Mouse (Mus musculus) liver, embryonic 14.5 days (tissue): ENCODE results near the gene Ttc21a. TPM values are rescaled to one million over a fixed set of nuclear protein-coding genes. Genes with fewer than 3 reads are reported as not detected.
"Not testable (repeated sequence)": the region's sequence is repeated elsewhere in the genome, so short reads cannot be mapped to it uniquely, and the experiment has no call there.

Experiments used
- ATAC-seq: fragments of 200-750 bp; cut with Nextera tagmentation; 2 replicates; pipeline ENCODE4 v1.8.0; 2017; ENCODE audit warnings: moderate number of reproducible peaks, mild to moderate bottlenecking, moderate library complexity; ENCODE audit not compliant: insufficient read depth
- DNase-seq, 3 experiments: peaks; one replicate each; pipeline ENCODE4 v3.0.0-alpha.2; 2012 to 2013; ENCODE audit warnings: low read depth in 3 of 3, low spot score in 3 of 3
- H3K27ac ChIP-seq: fragments of 300-500 bp; sonication (generic); 2 replicates; pipeline ENCODE4 v1.5.1; 2014; ENCODE audit warnings: moderate library complexity, mild to moderate bottlenecking, control low read depth, inconsistent platforms
- H3K27me3 ChIP-seq: fragments of 300-500 bp; sonication (generic); 2 replicates; pipeline ENCODE4 v1.6.1; 2014; ENCODE audit warnings: mild to moderate bottlenecking, low read length, moderate library complexity; ENCODE audit not compliant: control insufficient read depth, insufficient read depth
- H3K36me3 ChIP-seq: fragments of 300-500 bp; sonication (generic); replicated peaks from 2 replicates; pipeline ENCODE4 v1.6.1; 2014; ENCODE audit warnings: low read depth; ENCODE audit not compliant: control insufficient read depth, insufficient read depth
- H3K4me1 ChIP-seq, 2 experiments: fragments of 200-500 bp in 1 of 2; fragments of 300-500 bp in 1 of 2; sonication (generic) in 1 of 2; replicated peaks; 2 replicates each; pipeline ENCODE4 v1.6.1; 2012 to 2014; ENCODE audit warnings: antibody characterized with exemption in 1 of 2, inconsistent platforms in 1 of 2, low read length in 1 of 2; ENCODE audit not compliant: control insufficient read depth in 2 of 2, insufficient read depth in 2 of 2
- H3K4me2 ChIP-seq: fragments of 300-500 bp; sonication (generic); 2 replicates; pipeline ENCODE4 v1.6.1; 2014; ENCODE audit warnings: low read depth, mild to moderate bottlenecking, control low read depth, moderate library complexity
- H3K4me3 ChIP-seq, 2 experiments: fragments of 200-500 bp in 1 of 2; fragments of 300-500 bp in 1 of 2; sonication (generic) in 1 of 2; 2 replicates each; pipeline ENCODE4 v1.5.1; 2012 to 2014; ENCODE audit warnings: low read depth in 2 of 2, low read length in 2 of 2, mild to moderate bottlenecking in 2 of 2, control low read depth in 1 of 2, inconsistent platforms in 1 of 2, moderate library complexity in 1 of 2; ENCODE audit not compliant: insufficient read depth in 1 of 2
- H3K9ac ChIP-seq: fragments of 300-500 bp; sonication (generic); replicated peaks from 2 replicates; pipeline ENCODE4 v1.6.1; 2014; ENCODE audit warnings: mild to moderate bottlenecking, control low read depth, moderate library complexity
- H3K9me3 ChIP-seq: fragments of 300-500 bp; sonication (generic); 2 replicates; pipeline ENCODE4 v1.6.1; 2016; ENCODE audit warnings: low read length, mixed read lengths; ENCODE audit not compliant: control insufficient read depth
- CTCF ChIP-seq: IDR thresholded peaks from 2 replicates; pipeline ENCODE4 v1.5.1; 2016; ENCODE audit warnings: antibody characterized with exemption, low read depth, control low read depth
- EP300 ChIP-seq: IDR thresholded peaks from 2 replicates; pipeline ENCODE4 v1.6.1; 2016; ENCODE audit warnings: antibody characterized with exemption, low read depth
- WGBS: fragments of 180-500 bp; shearing (Covaris S2); extraction: QIAGEN DNeasy Blood & Tissue Kit; methylation state at CpG from one replicate; pipeline ENCODE4 v1.1.7; 2014; ENCODE audit not compliant: insufficient replicate concordance; 5-methylcytosine and 5-hydroxymethylcytosine counted together
- polyA plus RNA-seq, 2 experiments: library from polyadenylated mRNA; depleted of rRNA in 1 of 2; stranded (reverse) in 1 of 2; unstranded in 1 of 2; fragments of >200 nt; fragmentation: Nextera tagmentation in 1 of 2; extraction: Ambion mirVana in 1 of 2; gene quantifications; 2 replicates each; pipeline versions ENCODE4 v1.2.1 to v1.2.3; 2012 to 2014

The Ttc21a gene
- polyA plus RNA-seq, 2 experiments: 0.11 to 0.22 TPM

DNA sequence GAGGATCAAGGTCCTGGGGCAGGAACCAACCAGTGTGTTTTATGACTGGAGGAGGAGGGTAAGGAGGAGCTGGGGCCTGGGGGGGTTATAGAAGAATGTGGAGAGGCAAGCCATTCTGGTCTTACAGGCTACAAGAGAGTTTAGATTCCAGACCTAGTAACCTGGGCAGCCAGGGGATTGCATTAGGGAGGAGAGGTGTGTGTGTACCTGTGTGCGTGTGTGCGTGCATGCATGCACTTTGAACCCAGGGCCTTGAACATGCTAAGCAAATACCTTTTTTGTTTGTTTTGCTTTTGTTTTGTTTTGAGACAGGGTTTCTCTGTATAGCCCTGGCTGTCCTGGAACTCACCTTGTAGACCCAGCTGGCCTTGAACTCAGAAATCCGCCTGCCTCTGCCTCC lies 72.5 kb downstream of the Ttc21a start:
- Histone ChIP-seq H3K4me1 (peaks cover 0 to 6% of the 10 kb centered on the region in 2 experiments; a peak in 1 of 4 replicates), H3K4me3 (no peak overlapping the region), H3K27ac (no peak overlapping the region), H3K27me3 (no peaks in the 10 kb centered on the region), H3K4me2 (no peak overlapping the region), H3K9me3 (no peaks in the 10 kb centered on the region), H3K36me3 (no peaks in the 10 kb centered on the region), H3K9ac (no peak overlapping the region)
- 77% methylated on average over 3 of the region's 3 CpGs for WGBS
- DNase-seq: no peak
- ATAC-seq: no peak
- TF ChIP-seq CTCF (no peak), EP300 (no peak)

DNA sequence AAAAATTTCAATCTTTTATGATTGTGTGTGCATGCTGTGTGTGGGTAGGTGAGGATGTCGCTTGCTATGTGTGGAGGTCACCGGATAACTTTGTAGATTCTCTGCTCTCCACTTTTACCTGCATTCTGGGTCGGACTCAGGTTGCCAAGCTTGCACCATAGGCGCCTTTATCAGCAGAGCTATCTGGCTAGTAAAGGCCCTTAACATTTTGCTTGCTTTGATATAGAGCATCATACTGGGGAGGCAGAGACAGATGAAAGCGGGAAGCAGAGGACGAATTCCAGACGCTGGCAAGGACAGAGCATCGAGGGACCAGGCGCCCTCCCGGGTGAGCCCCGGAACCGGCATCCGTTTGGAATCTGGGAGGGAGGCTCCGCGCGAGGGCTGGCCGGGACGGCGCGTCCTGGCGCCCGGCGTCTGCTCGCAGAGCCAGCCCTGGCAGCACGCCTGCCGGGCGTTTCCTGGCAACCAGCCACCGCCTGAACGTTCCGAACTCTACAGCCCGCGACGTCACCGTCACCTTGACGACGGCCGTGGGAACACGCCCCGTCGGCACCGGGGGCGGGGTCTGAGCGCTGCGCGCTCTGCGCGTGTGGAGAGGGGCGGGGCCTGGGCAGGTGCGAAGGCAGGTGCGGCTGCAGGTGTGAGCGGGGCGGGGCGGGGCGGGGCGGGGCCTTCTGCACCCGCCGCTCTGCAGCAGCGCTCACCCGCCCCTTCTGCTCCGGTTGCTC lies 73.5 kb downstream of the Ttc21a start:
- H3K4me3 ChIP-seq: peak overlapping the region; percentile 27 to 34; a peak in 3 of 4 replicates
- H3K27ac ChIP-seq: no peak overlapping the region
- H3K27me3 ChIP-seq: no peaks in the 10 kb centered on the region
- no peaks in the 10 kb centered on the region for H3K36me3 ChIP-seq
- no peak overlapping the region; the same call in 1 of the 2 replicates for H3K9ac ChIP-seq
- peak; percentile 68 to 80 (median 71) for DNase-seq
- TF ChIP-seq EP300 (no peak), CTCF (no peak)
- peaks cover 0 to 6% of the 10 kb centered on the region in 2 experiments; a peak in 1 of 4 replicates for H3K4me1 ChIP-seq
- WGBS: 3% methylated on average over 58 of the region's 60 CpGs
- no peaks in the 10 kb centered on the region for H3K9me3 ChIP-seq
- peak overlapping the region; percentile 64 for H3K4me2 ChIP-seq
- ATAC-seq: peak; percentile 93

GRCm38 (mm10) chr9:120011533-120011932 lies 74.1 kb downstream of the Ttc21a start:
- Histone ChIP-seq H3K27ac (no peak overlapping the region), H3K4me1 (peaks cover 0 to 6% of the 10 kb centered on the region in 2 experiments; a peak in 1 of 4 replicates), H3K9ac (no peak overlapping the region), H3K4me3 (peak overlapping the region; percentile 27 to 34; a peak in 3 of 4 replicates), H3K27me3 (no peaks in the 10 kb centered on the region), H3K4me2 (peak overlapping the region; percentile 64), H3K9me3 (no peaks in the 10 kb centered on the region), H3K36me3 (no peaks in the 10 kb centered on the region)
- DNase-seq (peak; percentile 34 to 50 (median 34)), ATAC-seq (peak; percentile 43; the same call in 1 of the 2 replicates)
- WGBS: 1% methylated on average over 10 of the region's 10 CpGs
- TF ChIP-seq CTCF (peak; percentile 60), EP300 (no peak)

GRCm38 (mm10) chr9:120012161-120012560 lies 74.8 kb downstream of the Ttc21a start:
- not testable (repeated sequence) for H3K27ac ChIP-seq, H3K4me3 ChIP-seq, H3K36me3 ChIP-seq, H3K9ac ChIP-seq, H3K27me3 ChIP-seq, ATAC-seq, H3K4me1 ChIP-seq, H3K4me2 ChIP-seq, H3K9me3 ChIP-seq, DNase-seq
- 51% methylated on average over 6 of the region's 6 CpGs for WGBS

- DNase-seq (no peak), ATAC-seq (no peak)
- H3K27ac ChIP-seq: no peak overlapping the region
- H3K4me1 ChIP-seq: peaks cover 0 to 6% of the 10 kb centered on the region in 2 experiments; a peak in 1 of 4 replicates
- H3K36me3 ChIP-seq: no peaks in the 10 kb centered on the region
- no peak overlapping the region for H3K4me2 ChIP-seq
- 69% methylated on average over 5 of the region's 5 CpGs for WGBS
- no peaks in the 10 kb centered on the region for H3K27me3 ChIP-seq
- H3K9ac ChIP-seq: no peak overlapping the region
- H3K9me3 ChIP-seq: no peaks in the 10 kb centered on the region
- no peak overlapping the region for H3K4me3 ChIP-seq
- no peak for TF ChIP-seq CTCF
- TF ChIP-seq EP300: no peak
Measured at GRCm38 (mm10) chr9:120012781-120013180, 75.4 kb downstream of the Ttc21a start.
